Mouse (Mus musculus) monocyte, adult 5-6 weeks (primary cell): ENCODE data around the gene Oxa1l. TPM values are rescaled to one million over a fixed set of nuclear protein-coding genes. Genes with fewer than 3 reads are reported as not detected.

Experiments
- ATAC-seq: fragments of 153-309, 156-312 bp; replicated peaks from 2 replicates; pipeline ENCODE4 v1.8.0; 2017; ENCODE audit warnings: mild to moderate bottlenecking; ENCODE audit not compliant: low TSS enrichment, insufficient number of reproducible peaks, severe bottlenecking, poor library complexity, low FRiP score
- total RNA-seq: library from RNA; stranded (forward); fragments of 200-1000, 200-491, 200-594 nt; gene quantifications from 3 replicates; pipeline ENCODE4 v1.2.3, GENCODE M21; 2017

The Oxa1l gene
- total RNA-seq, 1 experiment from 2014 or later: 24.6 TPM

DNA sequence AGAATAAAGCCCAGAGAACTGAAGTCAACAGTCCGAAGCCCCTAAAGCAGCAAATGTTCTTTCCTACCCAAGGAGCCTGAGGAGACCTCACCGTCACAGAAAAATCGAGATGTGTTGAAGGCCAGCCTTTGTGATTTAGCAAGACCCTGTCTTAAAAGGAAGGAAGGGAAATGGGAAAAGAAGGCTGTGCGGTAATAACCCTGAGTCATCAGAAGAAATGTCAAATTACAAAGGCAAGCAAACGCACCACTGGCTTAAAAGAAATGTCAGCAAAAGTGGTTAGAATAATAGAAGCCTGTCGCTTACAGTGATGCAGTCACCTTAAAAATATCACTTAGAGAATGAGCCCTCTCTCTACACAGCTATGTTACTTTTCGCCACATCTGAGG, 37.9 kb downstream of the Oxa1l start:
- ATAC-seq: 0 out of 2 replicates have a peak, but pooled peaks have one; percentile 19

DNA sequence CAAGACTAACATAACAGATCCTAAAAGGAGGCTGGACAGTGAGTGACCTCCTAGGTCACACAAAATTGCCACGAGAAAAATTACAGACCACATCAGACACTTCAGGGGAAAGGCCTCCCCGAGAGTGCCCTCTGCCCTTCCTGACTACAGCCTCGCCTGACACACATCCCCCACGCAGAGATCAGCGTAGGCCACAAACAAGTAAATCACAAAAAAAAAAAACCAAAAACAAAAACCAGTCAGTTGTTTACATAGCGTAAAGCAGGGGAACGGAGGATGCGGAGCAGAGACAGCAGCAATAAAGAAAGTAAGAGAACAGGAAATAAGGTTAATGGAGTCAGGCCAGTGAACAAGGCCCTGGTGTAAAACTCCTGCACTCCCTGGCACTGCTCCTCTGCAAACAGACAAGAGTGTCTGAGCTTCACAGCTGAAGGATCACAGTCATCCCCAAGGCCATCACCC, 38.3 kb downstream of the Oxa1l start:
- ATAC-seq: peak; percentile 33; the same call in 1 of the 2 replicates

DNA sequence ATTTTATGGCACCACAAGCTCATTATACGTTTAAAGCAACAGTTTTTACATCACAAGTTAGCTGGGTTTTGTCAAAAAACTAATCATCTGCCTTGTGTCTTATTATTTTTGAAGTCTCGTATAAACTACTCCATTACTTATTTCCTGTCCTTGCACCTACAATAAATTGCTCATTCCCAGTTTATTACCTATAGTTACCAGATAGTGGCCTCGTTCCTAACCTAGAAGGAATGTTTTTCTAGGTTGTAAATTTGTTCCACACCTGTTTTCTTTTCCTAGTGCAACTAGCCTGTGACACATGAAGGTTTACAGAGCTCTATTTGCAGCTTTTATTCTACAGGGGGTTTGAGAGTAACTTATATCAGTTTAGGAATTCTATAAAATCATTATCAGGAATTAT, 41.1 kb downstream of the Oxa1l start:
- no peak for ATAC-seq

DNA sequence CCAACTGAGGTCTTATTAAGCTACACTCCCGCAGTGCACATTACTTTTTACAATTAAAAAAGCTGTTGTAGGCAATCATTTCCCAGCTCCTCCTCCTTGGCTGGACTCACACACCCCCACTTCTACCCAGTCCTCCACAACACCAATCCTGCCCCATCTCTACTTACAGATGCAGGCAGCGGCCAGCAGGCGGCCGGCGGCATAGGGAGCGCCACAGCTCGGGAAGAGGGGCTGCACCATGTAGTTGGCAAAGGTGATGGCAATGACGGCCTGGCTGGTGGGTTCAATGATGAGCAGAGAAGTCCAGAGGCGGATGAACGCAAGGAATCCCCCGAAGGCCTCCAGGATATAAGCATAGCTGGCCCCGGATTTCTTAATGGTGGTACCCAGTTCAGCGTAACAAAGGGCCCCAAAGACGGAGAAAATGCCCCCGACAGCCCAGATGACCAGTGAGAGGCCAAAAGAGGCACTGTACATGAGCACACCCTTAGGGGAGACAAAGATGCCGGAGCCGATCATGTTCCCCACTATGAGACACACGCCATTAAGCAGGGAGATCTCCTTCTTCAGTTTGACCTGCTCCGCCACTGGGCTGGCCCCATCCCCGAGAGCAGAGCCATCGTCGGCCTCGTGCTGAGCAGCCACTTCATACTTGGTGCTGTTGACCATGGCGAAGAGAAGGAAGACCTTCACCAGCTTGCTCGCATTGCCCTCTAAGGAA, 47.9 kb downstream of the Oxa1l start:
- no peak for ATAC-seq

DNA sequence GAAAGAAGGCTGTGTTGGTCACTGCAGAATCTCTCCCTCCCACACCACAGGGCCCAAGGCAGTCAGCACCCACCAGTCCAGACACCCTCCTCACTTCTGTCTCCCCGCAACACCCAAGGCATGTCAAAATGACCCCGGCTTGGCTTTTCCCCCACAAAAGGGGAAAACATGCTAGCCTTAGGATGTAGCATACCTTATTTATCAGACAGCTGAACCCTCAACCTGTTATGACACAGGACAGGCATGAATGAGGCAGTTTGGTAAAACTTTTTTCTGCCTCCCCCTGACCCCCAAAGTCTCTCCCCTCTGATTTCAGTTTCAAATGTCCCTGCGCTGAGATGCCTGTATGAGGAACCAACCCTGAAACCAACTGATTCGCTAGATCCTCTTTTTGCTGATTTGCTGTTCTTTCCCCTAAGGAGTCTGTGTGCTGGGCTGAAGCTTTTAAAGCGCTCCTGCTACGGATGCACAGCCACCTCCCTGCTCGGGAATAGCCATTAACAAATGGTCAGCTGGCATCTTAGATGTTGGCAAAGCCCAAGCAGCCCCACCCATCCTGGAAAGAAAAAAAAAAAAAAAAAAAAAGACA, 48.5 kb downstream of the Oxa1l start:
- peak; percentile 63 for ATAC-seq

DNA sequence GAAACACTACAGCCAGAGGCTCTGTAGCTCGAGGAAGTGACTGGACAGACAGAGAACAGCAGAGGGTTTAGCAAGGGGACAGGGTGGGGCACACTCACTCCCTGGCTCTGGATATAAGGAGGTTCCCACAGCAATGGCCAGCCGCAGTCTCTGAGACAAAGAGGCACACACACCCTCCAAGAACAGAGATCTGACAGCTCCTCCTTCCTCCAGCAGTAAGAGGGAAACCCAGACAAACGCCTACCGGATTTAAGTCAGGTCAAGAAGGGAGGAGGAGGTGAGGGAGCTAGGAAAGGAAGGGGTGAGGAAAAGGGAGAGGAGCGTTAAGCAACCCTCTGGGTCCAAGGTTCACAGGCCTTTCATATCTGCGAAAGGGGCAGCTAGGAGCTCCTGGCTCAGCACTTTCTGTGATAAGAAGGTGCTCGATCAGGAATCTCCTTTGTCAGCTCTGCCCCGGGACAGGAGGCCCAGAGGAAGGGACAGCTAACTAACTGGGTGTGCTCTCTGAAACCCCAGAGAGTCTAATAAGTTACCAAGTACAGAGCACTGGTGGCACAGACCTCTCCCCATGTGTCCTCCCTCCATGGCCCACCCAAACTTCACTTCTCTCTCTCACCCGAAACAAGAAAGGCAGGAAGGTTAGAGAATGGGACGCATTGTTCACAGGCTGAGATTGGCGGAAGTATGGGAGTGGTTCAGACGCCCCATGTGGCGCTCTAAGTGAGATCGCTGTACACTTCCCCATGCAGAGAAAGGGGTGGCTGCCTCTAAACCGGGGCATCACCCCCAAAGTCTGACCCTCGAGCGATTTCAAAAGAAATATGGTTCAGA, 49.6 kb downstream of the Oxa1l start:
- ATAC-seq: peak; percentile 62

DNA sequence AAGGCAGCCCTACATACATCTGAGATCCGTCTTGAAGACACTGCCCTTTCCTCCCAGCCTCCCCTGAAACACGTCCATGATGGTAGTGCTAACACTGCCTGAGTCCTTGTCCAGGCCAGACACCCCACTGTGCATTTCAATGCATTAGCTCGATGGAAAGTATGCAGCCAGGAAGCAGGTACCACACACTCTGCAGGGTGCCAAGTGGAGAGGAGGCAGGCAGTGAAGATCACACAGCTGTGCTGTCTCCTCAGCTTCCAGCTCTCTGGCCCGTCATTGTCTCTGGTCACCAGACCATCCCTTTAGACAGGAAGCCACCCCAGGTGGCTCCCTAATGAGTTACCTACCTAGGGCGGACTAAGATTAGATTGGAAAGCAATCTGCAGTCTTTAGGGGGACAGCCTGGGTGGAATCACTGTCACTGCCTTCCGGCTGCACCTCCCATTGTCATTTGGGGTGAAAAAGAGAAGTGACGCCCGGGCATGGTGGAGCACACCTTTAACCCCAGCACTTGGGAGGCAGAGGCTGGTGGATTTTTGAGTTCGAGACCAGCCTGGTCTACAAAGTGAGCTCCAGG, 51.5 kb downstream of the Oxa1l start:
- ATAC-seq: no peak

DNA sequence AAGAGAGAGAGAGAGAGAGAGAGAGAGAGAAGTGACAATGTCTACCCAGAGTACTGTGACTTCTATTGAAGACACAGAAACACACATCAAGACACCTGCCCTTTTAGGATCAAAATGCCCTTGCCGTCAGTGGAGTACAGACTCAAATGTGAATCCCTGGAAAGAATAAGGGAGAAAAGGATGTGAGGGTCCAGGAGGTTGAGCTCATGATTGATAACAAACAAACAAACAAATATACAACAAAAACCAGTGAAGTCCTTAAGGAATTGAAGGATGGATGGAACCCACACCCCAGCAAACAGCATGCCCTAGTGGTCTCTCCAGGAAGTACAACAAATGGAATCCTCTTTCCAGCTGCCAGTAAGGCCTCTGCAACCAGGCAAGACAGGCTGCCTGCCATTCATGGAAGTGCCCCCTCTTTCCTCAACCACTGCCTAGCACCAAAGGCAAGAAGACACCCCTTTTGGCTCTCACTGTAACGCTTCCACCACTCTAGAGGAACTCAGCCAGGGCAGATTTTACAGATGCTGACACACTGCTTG, 52.1 kb downstream of the Oxa1l start:
- no peak for ATAC-seq

DNA sequence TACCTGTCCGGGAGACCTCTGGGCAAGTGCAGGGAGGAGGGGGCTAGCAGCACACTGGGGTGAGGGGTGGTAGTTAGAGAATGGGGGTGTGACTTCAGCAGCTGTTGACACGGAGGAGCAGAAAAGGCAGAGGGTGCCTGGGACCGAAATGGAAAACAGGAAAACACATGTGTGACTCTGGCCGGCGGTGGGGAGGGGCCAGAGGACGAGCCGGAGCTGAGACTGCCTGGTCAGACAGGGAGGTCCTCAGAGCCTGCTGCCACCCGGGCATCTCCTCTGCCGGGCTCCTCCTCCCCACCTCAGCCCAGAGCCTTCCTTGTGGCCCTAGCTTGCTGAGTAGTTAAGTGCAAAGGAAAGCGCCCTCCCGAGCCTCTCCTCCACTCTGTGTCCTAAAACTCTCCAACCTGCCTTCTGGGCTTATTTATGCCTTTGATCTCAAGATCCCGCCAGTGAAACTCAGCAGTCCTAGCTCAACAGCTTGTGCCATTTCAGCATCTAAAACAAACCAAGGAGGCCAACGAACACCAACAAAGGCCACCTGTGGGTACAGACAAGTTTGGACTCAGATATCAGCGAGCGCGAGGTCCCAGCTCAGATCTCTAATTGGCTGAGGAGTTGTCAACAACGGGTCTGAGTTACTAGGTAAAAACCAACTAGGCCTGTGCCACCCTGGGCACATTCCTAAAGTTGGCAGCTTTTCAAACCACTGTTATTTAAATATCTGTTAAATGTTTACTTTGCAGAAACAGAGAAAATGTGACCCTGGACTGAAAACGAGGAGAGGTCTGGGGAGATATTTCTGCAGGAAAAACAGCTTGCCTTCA, 53.5 kb downstream of the Oxa1l start:
- ATAC-seq: no peak

DNA sequence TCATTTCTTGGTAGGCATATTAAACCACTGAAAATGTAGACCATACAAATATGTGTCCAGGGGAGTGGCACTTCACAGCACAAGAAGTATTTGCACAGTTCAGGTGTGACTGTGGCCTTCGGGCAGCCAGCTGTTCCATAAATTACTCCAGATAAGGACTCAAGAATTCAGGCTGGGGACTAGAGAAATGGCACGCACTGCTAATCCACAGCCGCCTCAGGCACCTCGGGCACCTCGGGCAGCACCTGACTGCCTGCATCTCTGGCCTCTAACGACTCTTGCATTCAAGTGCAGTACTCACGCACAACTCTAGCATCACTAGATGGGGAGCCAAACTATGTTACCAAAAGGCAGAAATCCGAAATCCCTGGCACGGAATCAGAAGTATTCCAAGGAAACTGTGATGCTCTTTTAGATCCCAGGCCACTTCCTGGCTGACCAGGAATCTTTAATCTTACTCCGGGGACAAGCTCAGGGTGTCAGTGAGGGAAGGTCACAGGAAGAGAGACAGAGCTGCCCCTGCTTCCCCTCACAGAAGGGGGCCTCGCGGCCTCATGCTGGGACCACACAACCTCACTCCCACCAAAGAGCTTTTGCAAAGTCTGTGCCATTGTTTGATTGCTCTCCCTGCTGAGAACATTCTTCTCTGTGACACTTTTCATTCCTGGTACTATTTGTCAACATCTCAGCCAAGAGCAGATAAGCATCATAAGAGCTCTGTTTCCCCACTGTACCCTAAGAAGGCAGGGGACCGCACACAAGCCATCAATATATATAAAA, 54.8 kb downstream of the Oxa1l start:
- no peak for ATAC-seq

DNA sequence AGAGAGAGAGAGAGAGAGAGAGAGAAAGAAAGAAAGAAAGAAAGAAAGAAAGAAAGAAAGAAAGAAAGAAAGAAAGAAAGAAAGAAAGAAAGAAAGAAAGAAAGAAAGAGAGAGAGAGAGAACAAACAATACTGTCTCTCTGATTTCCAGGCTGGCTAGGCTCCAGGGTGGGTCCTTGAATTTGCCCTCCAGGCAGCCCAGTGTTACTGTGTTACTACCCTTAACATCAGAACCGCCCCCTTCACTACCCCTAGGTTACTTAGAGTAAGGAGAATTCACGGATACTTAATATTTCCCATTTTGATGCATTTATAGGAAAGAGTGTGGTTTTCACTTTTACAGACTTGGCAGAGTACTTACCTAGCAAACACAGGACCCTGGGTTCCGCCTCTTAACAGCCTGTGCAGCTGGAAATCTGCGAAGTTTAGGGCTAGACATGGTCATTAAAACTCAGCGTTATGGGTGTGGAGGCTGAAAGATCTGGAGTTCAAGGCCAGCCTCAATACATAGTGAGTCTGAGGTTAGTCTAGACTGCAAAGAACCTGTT, 55.7 kb downstream of the Oxa1l start:
- no peak for ATAC-seq

DNA sequence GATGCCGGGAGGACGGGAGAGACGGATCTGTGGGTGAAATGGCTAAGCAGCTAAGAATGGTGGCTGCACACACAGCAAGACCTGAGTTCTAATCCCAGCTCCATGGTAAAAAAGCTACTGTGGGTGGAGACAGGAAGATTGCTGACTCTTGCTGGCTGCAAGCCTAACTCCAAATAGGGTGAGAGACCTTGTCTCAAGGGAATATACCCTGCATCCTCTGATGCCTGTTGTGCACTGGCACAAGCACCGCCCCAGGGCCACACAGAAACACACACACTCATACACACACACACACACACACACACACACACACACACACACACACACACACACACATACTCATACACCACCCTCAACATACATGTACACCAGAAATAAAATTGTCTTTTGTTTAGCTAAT, 56.2 kb downstream of the Oxa1l start:
- no peak for ATAC-seq

DNA sequence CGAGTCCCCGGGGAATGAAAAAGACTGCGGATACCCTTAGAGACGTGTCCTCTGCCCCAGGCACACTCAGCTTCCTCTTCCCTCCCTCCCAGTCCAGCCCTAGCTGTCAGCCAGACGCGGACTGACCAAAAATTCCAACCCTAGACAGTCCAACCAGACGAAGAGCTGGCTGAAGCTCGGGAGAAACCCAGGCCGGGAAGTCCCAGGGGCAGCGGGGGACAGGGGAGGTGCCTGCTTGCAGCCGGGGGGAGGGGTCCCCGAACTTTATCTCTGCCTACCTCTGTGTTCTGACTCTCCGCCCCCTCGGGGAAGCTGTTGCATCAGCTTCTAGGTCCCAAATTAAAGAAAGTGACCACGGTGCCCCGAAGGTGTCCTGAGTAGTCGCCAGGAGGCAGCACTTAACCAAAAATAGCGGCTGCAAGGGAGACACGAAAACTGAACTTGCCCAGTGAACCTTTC, 57.0 kb downstream of the Oxa1l start, which contains the start of gene Slc7a7:
Gene Slc7a7 (minus strand): TSS at position 158 of the 459 bp plus-strand sequence.
- no peak for ATAC-seq
